Mouse (Mus musculus) layer of hippocampus, postnatal 10 days (tissue): ENCODE measurements around the gene Ntrk3. TPM values are rescaled to one million over a fixed set of nuclear protein-coding genes. Genes with fewer than 3 reads are reported as not detected.

Source experiments
- DNase-seq, 2 experiments: peaks; one replicate each; pipeline ENCODE4 v3.0.0; 2021; ENCODE audit warnings: low spot score in 2 of 2
- total RNA-seq, 2 experiments: library from RNA; stranded (reverse); gene quantifications; 2 replicates each; pipeline ENCODE4 v1.2.3; 2021

Ntrk3 gene
- total RNA-seq, 2 experiments from 2014 or later = 173 to 199 TPM

DNA sequence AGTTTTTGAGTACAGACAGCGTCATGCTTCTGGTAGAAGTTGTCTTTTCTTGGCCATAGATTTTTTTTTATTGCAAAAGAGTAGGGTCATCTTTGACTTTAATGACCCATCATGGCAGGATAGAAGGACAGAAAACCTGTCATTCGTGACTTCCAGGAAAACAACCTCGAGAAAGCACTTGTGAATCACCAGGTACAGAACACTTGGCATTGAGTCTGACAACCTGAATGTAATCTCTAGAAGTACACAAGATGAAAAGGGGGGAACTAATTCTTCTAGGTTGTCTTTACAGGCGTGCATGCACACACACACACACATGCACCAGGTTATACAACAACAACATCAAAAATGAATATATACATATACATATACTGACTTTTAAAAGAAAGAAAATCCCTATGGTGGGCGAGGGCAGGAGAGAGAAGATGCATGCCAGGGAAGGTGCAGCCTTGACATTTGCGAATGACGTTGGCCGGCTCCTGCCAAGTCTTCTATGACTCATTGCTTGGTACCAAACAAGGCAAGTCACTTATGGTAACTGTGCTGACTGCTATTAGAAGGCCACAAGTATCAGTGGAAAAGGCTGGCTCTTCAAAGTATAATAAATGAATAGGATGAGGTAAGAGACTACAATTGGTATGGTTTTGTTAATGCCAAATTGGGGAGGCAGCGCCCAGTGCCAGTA is 217.4 kb downstream of the Ntrk3 start:
- DNase-seq = no peak

GRCm38 (mm10) chr7:78519689-78520088 is 218.1 kb downstream of the Ntrk3 start:
- DNase-seq = no peak

DNA sequence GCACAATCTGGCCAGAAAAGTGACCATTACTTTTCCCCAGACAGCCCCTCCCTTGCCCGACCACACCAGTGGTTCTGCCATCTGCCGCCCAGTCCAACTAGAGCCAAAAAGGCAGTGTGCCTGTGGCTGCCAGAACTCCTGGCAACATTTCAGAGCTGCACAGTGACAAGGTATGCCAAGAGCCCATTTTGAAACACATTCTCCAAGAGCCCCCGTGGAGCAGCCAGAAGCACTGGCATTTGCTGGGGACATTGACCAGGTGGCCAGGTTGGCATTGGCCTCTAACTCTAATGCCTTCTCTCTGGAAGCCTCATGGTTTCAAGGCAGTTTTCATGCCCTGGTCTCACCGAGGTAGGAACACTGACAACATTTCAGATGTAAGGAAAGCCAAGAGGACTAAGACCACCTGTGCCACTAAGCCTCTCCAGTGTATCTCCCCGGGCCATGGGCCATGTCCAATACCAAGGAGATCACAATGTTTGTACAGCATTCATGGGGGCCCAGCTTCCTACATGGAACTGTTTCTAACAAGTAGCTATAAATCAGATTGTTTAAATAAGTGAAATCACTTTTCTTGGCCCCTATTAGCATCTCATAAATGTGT is 218.9 kb downstream of the Ntrk3 start:
- peak; percentile 53 to 59 for DNase-seq

DNA sequence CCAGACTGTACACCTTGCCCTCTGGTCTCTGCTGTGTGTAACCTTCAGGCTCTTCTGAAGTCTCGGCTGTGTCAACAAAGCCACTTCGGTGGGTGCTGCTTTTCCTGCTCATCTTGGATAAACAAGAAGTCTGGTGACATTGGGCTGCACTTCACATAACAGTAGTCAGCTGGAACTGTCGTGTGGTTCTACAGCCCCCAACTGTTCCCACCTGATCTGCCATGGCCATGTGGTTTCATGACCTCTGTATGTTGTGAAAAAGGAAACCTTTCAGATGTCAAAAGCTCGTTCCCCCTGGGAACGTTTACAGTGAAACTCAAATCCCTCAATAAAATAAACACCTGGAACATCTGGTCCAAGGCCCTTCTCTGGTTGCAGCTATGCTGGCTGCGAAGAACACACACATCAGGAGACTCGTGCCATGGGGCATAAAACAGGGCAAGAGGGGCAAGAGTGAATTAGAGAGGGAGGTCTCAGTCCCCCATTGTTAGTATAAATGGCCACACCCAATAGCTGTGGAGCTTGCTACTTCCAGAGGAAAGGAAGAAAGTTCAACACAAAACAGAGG is 222.7 kb downstream of the Ntrk3 start:
- DNase-seq = no peak

- DNase-seq = no peak
Observed at GRCm38 (mm10) chr7:78507032-78507611, 230.7 kb downstream of the Ntrk3 start.

DNA sequence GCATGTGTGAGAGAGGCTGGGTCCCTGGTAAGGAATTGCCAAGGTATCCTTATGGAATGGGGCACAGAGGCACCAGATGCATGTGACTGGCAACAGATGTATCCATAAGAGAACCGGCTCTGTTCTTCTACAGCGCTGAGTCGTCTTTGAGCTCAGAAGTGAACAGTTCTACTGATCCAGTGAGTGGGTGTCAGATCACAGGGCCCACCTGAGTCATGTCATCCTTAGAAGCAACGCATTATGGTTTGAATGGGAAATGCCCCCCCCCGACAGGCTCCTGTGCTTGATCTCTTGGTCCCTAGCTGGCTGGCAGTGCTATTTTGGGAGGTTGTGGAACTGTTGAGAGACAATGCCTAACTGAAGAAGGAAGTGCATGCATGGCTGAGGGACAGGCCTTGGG is 236.9 kb downstream of the Ntrk3 start:
- no peak for DNase-seq

- no peak for DNase-seq
Observed at GRCm38 (mm10) chr7:78499970-78500369, 237.8 kb downstream of the Ntrk3 start.

DNA sequence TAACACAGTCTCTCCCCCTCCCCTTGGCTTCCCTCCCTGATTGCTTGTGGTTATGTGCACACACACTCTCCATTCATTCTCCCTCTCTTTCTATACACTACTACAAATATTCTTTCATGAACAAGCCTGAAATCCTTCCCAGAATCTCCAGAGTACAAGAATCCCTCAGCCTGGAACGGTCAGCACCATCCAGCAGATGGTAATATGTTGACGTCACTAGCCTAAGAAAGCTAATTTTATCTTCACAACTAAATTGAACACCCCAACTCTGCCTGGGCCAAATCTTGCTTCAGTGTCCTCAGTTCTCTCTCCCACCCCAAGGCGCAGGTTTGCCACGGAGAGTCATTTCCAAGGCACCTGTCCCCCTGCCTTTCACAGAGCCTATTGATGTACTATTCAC is 239.5 kb downstream of the Ntrk3 start:
- DNase-seq = no peak

GRCm38 (mm10) chr7:78497819-78498218 is 240.0 kb downstream of the Ntrk3 start:
- DNase-seq = peak in 1 of 2 experiments; percentile 27

GRCm38 (mm10) chr7:78493591-78493990 is 244.2 kb downstream of the Ntrk3 start:
- peak; percentile 36 to 51 for DNase-seq

DNA sequence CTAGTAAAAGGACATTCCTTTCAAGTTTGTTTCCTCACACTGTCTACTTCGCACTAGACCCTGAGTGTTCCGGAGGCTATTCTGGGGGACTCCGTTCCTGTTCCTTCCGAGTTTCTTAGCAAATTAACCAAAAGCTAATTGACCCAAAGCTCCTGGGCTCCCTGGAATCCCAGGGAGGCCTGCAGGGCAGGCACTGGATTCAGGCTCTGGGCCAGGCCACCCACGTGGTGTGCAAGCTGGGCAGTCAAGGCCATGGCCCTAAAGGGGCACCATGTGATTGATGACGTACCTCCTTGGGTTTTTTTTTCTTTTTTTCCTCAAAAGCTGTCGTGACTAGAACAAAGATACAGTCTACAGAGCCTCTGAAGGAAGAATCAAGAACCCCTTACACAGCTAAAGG is 246.6 kb downstream of the Ntrk3 start:
- peak in 1 of 2 experiments; percentile 36 for DNase-seq

DNA sequence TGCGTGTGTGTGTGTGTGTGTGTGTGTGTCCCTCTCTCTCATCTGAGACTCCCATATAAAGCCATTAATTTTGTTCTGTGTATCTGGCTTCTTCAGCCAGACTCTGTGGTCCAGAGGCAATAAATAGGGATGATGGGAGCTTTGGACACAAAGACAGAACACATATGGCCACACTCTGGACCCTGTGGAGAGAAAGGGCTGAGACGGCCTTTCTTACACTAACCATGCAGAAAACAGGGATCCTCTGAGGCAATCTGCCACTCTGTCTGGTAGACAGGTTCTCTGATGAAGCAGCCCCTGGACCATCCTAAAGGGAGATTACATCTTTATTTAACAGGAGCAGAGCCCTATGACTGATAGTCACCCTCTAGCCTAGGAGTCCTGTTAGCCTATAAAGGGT is 253.5 kb downstream of the Ntrk3 start:
- no peak for DNase-seq

GRCm38 (mm10) chr7:78483729-78484128 is 254.1 kb downstream of the Ntrk3 start:
- no peak for DNase-seq

DNA sequence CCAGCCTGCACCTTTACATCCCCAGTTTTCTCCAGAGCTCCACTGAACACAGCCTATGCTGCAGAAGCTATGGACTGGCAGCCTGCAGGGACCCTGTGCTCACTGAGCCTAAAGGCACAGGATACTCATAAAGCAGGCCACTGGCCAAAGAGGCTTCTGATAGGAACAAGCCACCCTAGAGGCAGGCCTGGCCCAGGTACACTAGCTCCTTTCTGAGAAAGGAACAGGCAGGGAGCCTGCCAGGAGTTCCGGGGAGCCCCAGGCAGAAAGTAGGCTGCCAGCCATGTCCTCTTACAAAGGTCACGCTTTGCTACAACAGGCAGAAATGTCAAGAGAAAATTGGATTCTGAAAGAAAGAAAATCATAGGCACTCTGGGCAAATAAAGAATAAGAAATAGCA is 254.8 kb downstream of the Ntrk3 start:
- DNase-seq = no peak

DNA sequence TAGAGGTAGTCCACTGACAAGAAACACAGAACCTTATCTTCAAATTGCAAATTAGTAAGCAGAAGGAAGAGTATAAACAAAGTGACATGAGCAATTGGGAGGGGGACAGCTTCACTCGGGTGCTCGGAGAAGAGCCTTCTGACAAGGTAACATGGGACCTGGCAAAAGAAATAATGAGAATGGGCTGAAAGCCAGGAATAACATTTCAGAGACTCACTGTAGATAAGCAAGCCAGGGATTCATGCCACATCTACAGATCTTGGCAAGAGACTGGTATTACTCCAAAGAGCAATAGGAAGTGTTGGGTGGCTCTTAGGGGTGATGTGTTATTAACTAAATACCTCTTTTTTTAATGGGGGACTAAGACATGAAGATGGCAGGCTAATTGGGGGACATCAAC is 258.9 kb downstream of the Ntrk3 start:
- no peak for DNase-seq

DNA sequence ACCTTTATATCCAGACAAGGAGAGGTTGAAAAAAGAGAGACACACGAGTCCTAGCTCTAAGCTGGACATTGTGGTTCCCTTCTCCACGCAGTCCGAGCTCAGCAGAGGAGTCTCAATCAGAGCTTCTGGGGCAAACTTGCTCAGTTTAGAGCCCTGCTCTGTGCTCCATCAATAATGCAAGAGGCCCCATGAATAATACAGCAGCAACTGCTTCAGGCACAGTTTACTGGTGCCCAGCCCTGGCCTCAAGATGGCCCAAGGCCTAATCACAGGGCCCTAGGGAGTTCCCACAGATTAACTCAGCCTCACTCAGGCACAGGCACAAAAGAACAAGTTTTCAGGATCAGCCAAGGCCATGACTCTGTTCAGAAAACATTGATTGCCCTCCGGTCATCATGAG is 266.1 kb downstream of the Ntrk3 start:
- no peak for DNase-seq

GRCm38 (mm10) chr7:78471270-78471669 is 266.5 kb downstream of the Ntrk3 start:
- no peak for DNase-seq

GRCm38 (mm10) chr7:78462605-78463004 is 275.2 kb downstream of the Ntrk3 start:
- no peak for DNase-seq

DNA sequence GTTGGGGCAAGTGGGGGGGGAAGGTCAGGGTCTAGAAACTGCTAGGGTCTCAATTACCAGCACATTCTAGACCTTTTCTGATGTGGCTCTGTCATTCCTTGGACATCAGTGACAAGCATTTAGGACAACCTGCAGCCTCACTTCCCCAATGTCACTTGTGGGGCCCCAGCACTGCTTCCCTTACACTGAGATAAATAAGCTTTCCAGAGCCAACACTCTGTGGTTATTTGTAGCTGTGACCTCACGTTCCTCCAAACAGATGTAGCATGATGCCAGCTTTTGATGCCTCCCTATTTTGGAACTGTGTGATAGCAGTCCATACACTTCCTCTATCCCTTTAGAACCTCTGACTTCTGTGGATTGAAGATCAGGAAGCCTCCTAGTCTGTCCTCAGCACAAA is 278.8 kb downstream of the Ntrk3 start:
- DNase-seq = no peak

DNA sequence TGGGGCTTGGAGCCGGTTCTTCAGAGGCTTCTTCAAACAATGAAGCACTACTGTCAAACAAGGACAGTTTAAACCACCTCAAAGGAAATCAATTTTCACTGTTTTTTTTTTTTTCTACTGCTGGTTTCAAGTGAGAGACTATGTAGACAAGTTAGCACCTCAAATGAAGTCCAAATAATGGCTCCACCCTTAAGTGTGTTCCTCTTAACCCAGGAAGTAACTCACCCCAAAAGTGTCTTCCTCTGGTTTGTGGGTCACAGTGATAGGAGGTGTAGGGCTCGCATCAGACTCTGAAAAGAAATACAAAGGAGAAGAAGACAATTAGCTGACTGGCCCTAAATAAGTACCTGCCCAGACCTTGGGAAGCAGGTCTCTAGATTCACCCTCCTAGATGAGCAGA is 286.1 kb downstream of the Ntrk3 start:
- DNase-seq = no peak

- peak; percentile 22 to 32 for DNase-seq
Observed at GRCm38 (mm10) chr7:78449909-78450592, 287.8 kb downstream of the Ntrk3 start.

DNA sequence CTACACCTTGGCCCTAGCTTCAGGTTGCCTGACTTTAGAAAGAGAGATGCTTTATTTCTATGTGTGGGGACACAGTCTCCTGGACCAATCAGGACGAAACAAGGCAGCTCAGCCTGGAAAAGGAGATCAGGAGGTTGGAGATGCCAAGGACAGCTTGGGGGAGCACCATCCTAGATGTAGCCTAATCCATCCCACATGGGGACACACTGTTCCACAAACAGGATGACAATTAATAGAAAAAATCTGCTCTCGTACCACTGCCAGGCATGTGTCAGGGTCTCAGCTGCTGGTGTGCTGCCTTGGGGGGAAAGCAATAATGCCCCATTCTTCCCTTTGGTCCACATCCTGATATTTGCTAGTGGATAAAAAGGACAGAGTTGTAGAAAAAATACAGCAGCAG is 289.0 kb downstream of the Ntrk3 start:
- peak in 1 of 2 experiments; percentile 17 for DNase-seq
